In the genomic region with DNA sequence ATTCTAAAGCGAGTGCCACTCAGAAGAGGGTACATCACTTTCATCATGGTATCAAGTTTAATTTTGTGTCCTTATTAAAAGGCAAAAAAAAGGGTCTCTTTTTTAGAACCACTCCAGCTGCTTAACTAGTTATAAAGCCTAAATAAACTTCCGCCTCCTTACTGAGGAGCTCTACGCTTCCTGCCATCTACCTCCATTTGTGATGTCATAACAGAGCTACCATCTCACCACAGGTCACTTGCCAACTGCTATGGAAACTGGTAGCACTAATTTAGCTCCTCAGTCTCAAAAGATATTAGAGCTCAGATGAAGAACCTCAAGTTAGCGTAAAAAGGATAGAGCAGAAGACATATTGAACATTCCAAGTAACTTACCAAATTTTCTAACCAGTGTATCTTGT, we compare ENCODE assay signal across 29 mouse cellular contexts. TPM values are rescaled to one million over a fixed set of nuclear protein-coding genes. Genes with fewer than 3 reads are reported as not detected.
"Had no signal": no experiment of that assay in that cellular context is flagged by ENCODE, and none has a peak within 500 bp of the region (broad histone marks: within the 10 kb centered on the region; RNA-seq: fewer than 3 reads in every experiment).

No protein-coding gene starts in this region.

- H3K9ac ChIP-seq: kidney, embryonic 15.5 days; liver, postnatal 0 days; lung, embryonic 14.5 days; midbrain, embryonic 12.5 days; midbrain, embryonic 15.5 days; neural tube, embryonic 12.5 days; neural tube, embryonic 15.5 days had no signal

- H3K4me2 ChIP-seq: kidney, embryonic 15.5 days; lung, embryonic 14.5 days; midbrain, embryonic 12.5 days; midbrain, embryonic 15.5 days; neural tube, embryonic 12.5 days; neural tube, embryonic 15.5 days had no signal

- H3K4me3 ChIP-seq: kidney, embryonic 15.5 days; left cerebral cortex, adult 2 months; midbrain, embryonic 12.5 days; midbrain, embryonic 15.5 days; neural tube, embryonic 12.5 days; neural tube, embryonic 15.5 days had no signal

- DNase-seq: kidney, adult 8-10 months; kidney, postnatal 10 days; kidney, postnatal 36 days; layer of hippocampus, postnatal 36 days; liver, postnatal 0 days; lung, embryonic 14.5 days; right cerebral cortex, adult 18-20 months; right cerebral cortex, postnatal 14 days; right cerebral cortex, postnatal 4 days; thymus, adult 18-20 months; thymus, postnatal 14 days; thymus, postnatal 4 days had no signal

- H3K27ac ChIP-seq: kidney, embryonic 15.5 days; left cerebral cortex, adult 2 months; macrophage; midbrain, embryonic 12.5 days; midbrain, embryonic 15.5 days; neural tube, embryonic 12.5 days; neural tube, embryonic 15.5 days; stomach, postnatal 0 days had no signal

- ATAC-seq: liver, postnatal 0 days; lung, postnatal 0 days; midbrain, embryonic 15.5 days had no signal

- H3K27me3 ChIP-seq: kidney, embryonic 15.5 days; midbrain, embryonic 12.5 days; midbrain, embryonic 15.5 days; neural tube, embryonic 12.5 days; neural tube, embryonic 15.5 days had no signal

- H3K9me3 ChIP-seq: kidney, embryonic 15.5 days; midbrain, embryonic 12.5 days; midbrain, embryonic 15.5 days; neural tube, embryonic 12.5 days; neural tube, embryonic 15.5 days had no signal

- H3K36me3 ChIP-seq: midbrain, embryonic 15.5 days had no signal

RNA-seq across cellular contexts. Expression of gene Gm5767, which starts 39.9 kb away (rescaled TPM):
- total RNA-seq: layer of hippocampus, adult 8-10 months; layer of hippocampus, postnatal 10 days; layer of hippocampus, postnatal 36 days; left cerebral cortex, adult 2 months; left cerebral cortex, postnatal 10 days; left cerebral cortex, postnatal 36 days; liver, adult 2 months; megakaryocyte, adult 5-6 weeks had no signal
- polyA plus RNA-seq: kidney, embryonic 15.5 days; limb, embryonic 11.5 days; liver, postnatal 0 days; lung, embryonic 14.5 days; lung, postnatal 0 days; macrophage; midbrain, embryonic 12.5 days; neural tube, embryonic 12.5 days; neural tube, embryonic 15.5 days; stomach, embryonic 14.5 days; stomach, postnatal 0 days had no signal
